Mouse (Mus musculus): Measurements from ENCODE around the gene Pde6h. TPM values are rescaled to one million over a fixed set of nuclear protein-coding genes. Genes with fewer than 3 reads are reported as not detected.
A peak's percentile ranks its signal among the peaks of the same experiment; 100 is the strongest.

Gene Pde6h
- polyA plus RNA-seq, 1 experiment from 2014 or later: 0.20 TPM

GRCm38 (mm10) chr6:136995533-136995932, 71.9 kb downstream of the Pde6h start:
- Histone ChIP-seq H3K9ac (ENCODE audit: low read length) (no peak overlapping the region), H3K4me1 (replicated peaks; ENCODE audit: control insufficient read depth, insufficient read depth, low read length) (peaks cover 6% of the 10 kb centered on the region), H3K4me2 (ENCODE audit: low read depth, low read length) (no peak overlapping the region), H3K9me3 (ENCODE audit: control insufficient read depth, low read length) (no peaks in the 10 kb centered on the region), H3K27me3 (ENCODE audit: control insufficient read depth, insufficient read depth, low read depth, low read length) (no peaks in the 10 kb centered on the region), H3K27ac (ENCODE audit: low read length) (no peak overlapping the region), H3K36me3 (ENCODE audit: control insufficient read depth, insufficient read depth, low read length) (no peaks in the 10 kb centered on the region), H3K4me3 (ENCODE audit: low read length) (no peak overlapping the region)
- 71% methylated on average over 8 of the region's 8 CpGs for WGBS
- ATAC-seq (ENCODE audit: low read depth): no peak

- 36% methylated on average over 5 of the region's 5 CpGs for WGBS
- ATAC-seq (ENCODE audit: low read depth): no peak
- H3K27me3 ChIP-seq (ENCODE audit: control insufficient read depth, insufficient read depth, low read depth, low read length): no peaks in the 10 kb centered on the region
Observed at GRCm38 (mm10) chr6:136996336-136996735, 72.7 kb downstream of the Pde6h start.

GRCm38 (mm10) chr6:136998181-136998580, 74.5 kb downstream of the Pde6h start:
- 81% methylated on average over 7 of the region's 7 CpGs for WGBS
- H3K9ac ChIP-seq (ENCODE audit: low read length): no peak overlapping the region
- peaks cover 6% of the 10 kb centered on the region for H3K4me1 ChIP-seq (replicated peaks; ENCODE audit: control insufficient read depth, insufficient read depth, low read length)
- no peak overlapping the region for H3K4me3 ChIP-seq (ENCODE audit: low read length)
- no peak overlapping the region for H3K4me2 ChIP-seq (ENCODE audit: low read depth, low read length)
- no peaks in the 10 kb centered on the region for H3K27me3 ChIP-seq (ENCODE audit: control insufficient read depth, insufficient read depth, low read depth, low read length)
- no peaks in the 10 kb centered on the region for H3K9me3 ChIP-seq (ENCODE audit: control insufficient read depth, low read length)
- no peaks in the 10 kb centered on the region for H3K36me3 ChIP-seq (ENCODE audit: control insufficient read depth, insufficient read depth, low read length)
- no peak for ATAC-seq (ENCODE audit: low read depth)
- H3K27ac ChIP-seq (ENCODE audit: low read length): no peak overlapping the region

More at GRCm38 (mm10) chr6:136996336-136996735, 72.7 kb downstream of the Pde6h start:
- Histone ChIP-seq H3K9me3 (ENCODE audit: control insufficient read depth, low read length) (no peaks in the 10 kb centered on the region), H3K36me3 (ENCODE audit: control insufficient read depth, insufficient read depth, low read length) (no peaks in the 10 kb centered on the region), H3K4me1 (replicated peaks; ENCODE audit: control insufficient read depth, insufficient read depth, low read length) (peaks cover 6% of the 10 kb centered on the region), H3K9ac (ENCODE audit: low read length) (no peak overlapping the region), H3K4me3 (ENCODE audit: low read length) (no peak overlapping the region), H3K27ac (ENCODE audit: low read length) (no peak overlapping the region), H3K4me2 (ENCODE audit: low read depth, low read length) (no peak overlapping the region)

DNA sequence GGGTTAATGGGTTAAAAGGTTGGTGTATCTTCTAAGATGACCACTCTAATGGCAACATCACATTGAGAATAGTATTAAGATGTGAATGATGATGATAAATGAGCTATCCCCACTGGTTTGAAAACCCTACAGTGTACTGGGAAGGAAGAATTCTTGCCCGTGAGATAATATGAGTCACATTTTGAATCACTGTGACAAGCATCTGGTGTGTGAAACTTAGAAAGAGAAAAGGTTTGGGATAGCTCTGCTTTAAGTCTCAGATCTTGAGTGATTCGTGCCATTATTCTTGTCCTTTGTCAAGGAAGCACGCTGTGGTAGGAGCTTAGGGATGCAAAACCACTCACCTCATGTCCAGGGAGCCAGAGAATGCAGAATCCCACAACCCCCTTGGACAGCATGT, 75.4 kb downstream of the Pde6h start:
- H3K27ac ChIP-seq (ENCODE audit: low read length): no peak overlapping the region
- no peaks in the 10 kb centered on the region for H3K9me3 ChIP-seq (ENCODE audit: control insufficient read depth, low read length)
- no peaks in the 10 kb centered on the region for H3K27me3 ChIP-seq (ENCODE audit: control insufficient read depth, insufficient read depth, low read depth, low read length)
- no peak overlapping the region for H3K4me3 ChIP-seq (ENCODE audit: low read length)
- no peak overlapping the region for H3K4me2 ChIP-seq (ENCODE audit: low read depth, low read length)
- peaks cover 6% of the 10 kb centered on the region for H3K4me1 ChIP-seq (replicated peaks; ENCODE audit: control insufficient read depth, insufficient read depth, low read length)
- 79% methylated on average over 3 of the region's 3 CpGs for WGBS
- H3K9ac ChIP-seq (ENCODE audit: low read length): no peak overlapping the region
- no peaks in the 10 kb centered on the region for H3K36me3 ChIP-seq (ENCODE audit: control insufficient read depth, insufficient read depth, low read length)
- no peak for ATAC-seq (ENCODE audit: low read depth)

GRCm38 (mm10) chr6:136999707-137000446, 76.2 kb downstream of the Pde6h start:
- Histone ChIP-seq H3K36me3 (ENCODE audit: control insufficient read depth, insufficient read depth, low read length) (no peaks in the 10 kb centered on the region), H3K27ac (ENCODE audit: low read length) (no peak overlapping the region), H3K27me3 (ENCODE audit: control insufficient read depth, insufficient read depth, low read depth, low read length) (no peaks in the 10 kb centered on the region), H3K4me3 (ENCODE audit: low read length) (no peak overlapping the region), H3K9ac (ENCODE audit: low read length) (no peak overlapping the region), H3K4me1 (replicated peaks; ENCODE audit: control insufficient read depth, insufficient read depth, low read length) (peaks cover 6% of the 10 kb centered on the region), H3K9me3 (ENCODE audit: control insufficient read depth, low read length) (no peaks in the 10 kb centered on the region), H3K4me2 (ENCODE audit: low read depth, low read length) (no peak overlapping the region)
- no peak for ATAC-seq (ENCODE audit: low read depth)
- 90% methylated on average over 15 of the region's 15 CpGs for WGBS

DNA sequence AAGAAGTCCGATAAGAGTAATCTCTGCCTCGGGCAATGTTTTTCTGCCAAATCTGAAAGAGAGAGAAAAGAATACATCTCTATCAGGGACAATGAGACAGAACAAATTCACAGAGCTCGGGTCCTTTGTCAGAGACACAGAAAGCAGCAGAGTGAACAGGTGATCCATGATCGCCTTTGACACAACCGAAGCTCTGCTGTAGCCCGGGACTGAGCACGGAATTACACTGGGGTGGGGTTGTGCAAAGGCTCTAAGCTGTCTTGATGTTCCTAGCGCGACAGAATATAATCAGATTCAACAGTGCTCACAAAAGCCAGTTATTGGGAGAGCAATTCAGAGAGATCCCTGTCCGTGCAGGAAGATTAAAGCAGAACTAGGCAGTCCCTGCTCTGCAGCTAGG, 77.1 kb downstream of the Pde6h start:
- Histone ChIP-seq H3K9ac (ENCODE audit: low read length) (no peak overlapping the region), H3K4me2 (ENCODE audit: low read depth, low read length) (no peak overlapping the region; the same call in 1 of the 2 replicates), H3K36me3 (ENCODE audit: control insufficient read depth, insufficient read depth, low read length) (no peaks in the 10 kb centered on the region), H3K9me3 (ENCODE audit: control insufficient read depth, low read length) (no peaks in the 10 kb centered on the region), H3K27me3 (ENCODE audit: control insufficient read depth, insufficient read depth, low read depth, low read length) (no peaks in the 10 kb centered on the region), H3K4me1 (replicated peaks; ENCODE audit: control insufficient read depth, insufficient read depth, low read length) (peaks cover 6% of the 10 kb centered on the region), H3K27ac (ENCODE audit: low read length) (peak overlapping the region; percentile 56), H3K4me3 (ENCODE audit: low read length) (no peak overlapping the region)
- 67% methylated on average over 10 of the region's 10 CpGs for WGBS
- no peak for ATAC-seq (ENCODE audit: low read depth)

GRCm38 (mm10) chr6:137001267-137002168, 77.9 kb downstream of the Pde6h start:
- 63% methylated on average over 6 of the region's 6 CpGs for WGBS
- no peak overlapping the region; the same call in 1 of the 2 replicates for H3K27ac ChIP-seq (ENCODE audit: low read length)

DNA sequence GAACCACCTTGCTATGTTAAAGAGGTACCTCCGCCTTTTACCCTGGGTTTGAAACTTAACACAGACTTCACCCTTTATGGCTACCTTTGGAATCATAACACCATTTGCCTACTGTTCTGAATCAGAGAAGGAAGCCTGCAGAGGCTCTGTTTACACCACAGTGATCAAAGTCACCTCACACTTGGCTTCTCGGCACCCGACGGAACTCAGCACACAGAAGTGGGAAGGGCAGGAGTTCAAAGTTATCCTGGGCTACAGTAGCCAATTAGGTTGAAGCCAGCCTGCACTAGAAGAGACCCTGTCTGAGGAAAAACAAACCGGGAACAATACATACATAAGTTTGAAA, 78.5 kb downstream of the Pde6h start:
- Histone ChIP-seq H3K9me3 (ENCODE audit: control insufficient read depth, low read length) (no peaks in the 10 kb centered on the region), H3K36me3 (ENCODE audit: control insufficient read depth, insufficient read depth, low read length) (no peaks in the 10 kb centered on the region), H3K27ac (ENCODE audit: low read length) (no peak overlapping the region), H3K27me3 (ENCODE audit: control insufficient read depth, insufficient read depth, low read depth, low read length) (no peaks in the 10 kb centered on the region), H3K4me2 (ENCODE audit: low read depth, low read length) (no peak overlapping the region), H3K4me3 (ENCODE audit: low read length) (no peak overlapping the region), H3K4me1 (replicated peaks; ENCODE audit: control insufficient read depth, insufficient read depth, low read length) (no peaks in the 10 kb centered on the region; the same call in 1 of the 2 replicates), H3K9ac (ENCODE audit: low read length) (no peak overlapping the region)
- ATAC-seq (ENCODE audit: low read depth): 0 out of 2 replicates have a peak, but pooled peaks have one; percentile 9
- 55% methylated on average over 5 of the region's 5 CpGs for WGBS

More at GRCm38 (mm10) chr6:137001267-137002168, 77.9 kb downstream of the Pde6h start:
- peak; percentile 73 for ATAC-seq (ENCODE audit: low read depth)
- Histone ChIP-seq H3K27me3 (ENCODE audit: control insufficient read depth, insufficient read depth, low read depth, low read length) (no peaks in the 10 kb centered on the region), H3K4me1 (replicated peaks; ENCODE audit: control insufficient read depth, insufficient read depth, low read length) (peaks cover 6% of the 10 kb centered on the region), H3K4me3 (ENCODE audit: low read length) (no peak overlapping the region), H3K9ac (ENCODE audit: low read length) (no peak overlapping the region), H3K4me2 (ENCODE audit: low read depth, low read length) (no peak overlapping the region), H3K9me3 (ENCODE audit: control insufficient read depth, low read length) (no peaks in the 10 kb centered on the region), H3K36me3 (ENCODE audit: control insufficient read depth, insufficient read depth, low read length) (no peaks in the 10 kb centered on the region)

- no peaks in the 10 kb centered on the region; the same call in 1 of the 2 replicates for H3K4me1 ChIP-seq (replicated peaks; ENCODE audit: control insufficient read depth, insufficient read depth, low read length)
- no peaks in the 10 kb centered on the region for H3K9me3 ChIP-seq (ENCODE audit: control insufficient read depth, low read length)
- H3K36me3 ChIP-seq (ENCODE audit: control insufficient read depth, insufficient read depth, low read length): no peaks in the 10 kb centered on the region
- no peak overlapping the region for H3K27ac ChIP-seq (ENCODE audit: low read length)
- WGBS: 88% methylated on average over 4 of the region's 4 CpGs
- H3K4me3 ChIP-seq (ENCODE audit: low read length): no peak overlapping the region
- H3K27me3 ChIP-seq (ENCODE audit: control insufficient read depth, insufficient read depth, low read depth, low read length): no peaks in the 10 kb centered on the region
- no peak for ATAC-seq (ENCODE audit: low read depth)
- no peak overlapping the region for H3K4me2 ChIP-seq (ENCODE audit: low read depth, low read length)
- H3K9ac ChIP-seq (ENCODE audit: low read length): no peak overlapping the region
Observed at GRCm38 (mm10) chr6:137004359-137004758, 80.7 kb downstream of the Pde6h start.
